Mouse (Mus musculus) embryonic facial prominence, embryonic 11.5 days (tissue): ENCODE measurements around the gene Pheta1. TPM values are rescaled to one million over a fixed set of nuclear protein-coding genes. Genes with fewer than 3 reads are reported as not detected.
A peak's percentile ranks its signal among the peaks of the same experiment; 100 is the strongest.

Experiments used
- ATAC-seq: fragments of 200-750 bp; cut with Nextera tagmentation; replicated peaks from 2 replicates; pipeline ENCODE4 v1.8.0; 2017; ENCODE audit warnings: low read depth; ENCODE audit not compliant: insufficient number of reproducible peaks, low FRiP score, low TSS enrichment
- DNase-seq: peaks from one replicate; pipeline ENCODE4 v3.0.0-alpha.2; 2015; ENCODE audit warnings: low spot score
- H3K27ac ChIP-seq: fragments of 300-500 bp; sonication (generic); replicated peaks from 2 replicates; pipeline ENCODE4 v1.5.1; 2014; ENCODE audit warnings: mild to moderate bottlenecking, low read depth, low read length, control low read depth
- H3K27me3 ChIP-seq: fragments of 300-500 bp; sonication (generic); 2 replicates; pipeline ENCODE4 v1.6.1; 2014; ENCODE audit warnings: mild to moderate bottlenecking, low read length, moderate library complexity, mixed read lengths; ENCODE audit not compliant: control insufficient read depth, insufficient read depth
- H3K36me3 ChIP-seq: fragments of 300-500 bp; sonication (generic); replicated peaks from 2 replicates; pipeline ENCODE4 v1.6.1; 2014; ENCODE audit warnings: low read depth, mild to moderate bottlenecking, low read length, moderate library complexity, mixed read lengths; ENCODE audit not compliant: control insufficient read depth, insufficient read depth
- H3K4me1 ChIP-seq: fragments of 300-500 bp; sonication (generic); 2 replicates; pipeline ENCODE4 v1.6.1; 2014; ENCODE audit warnings: low read length, mixed read lengths; ENCODE audit not compliant: control insufficient read depth, insufficient read depth
- H3K4me2 ChIP-seq: fragments of 300-500 bp; sonication (generic); 2 replicates; pipeline ENCODE4 v1.6.1; 2014; ENCODE audit warnings: low read depth, mild to moderate bottlenecking, control low read depth, low read length, moderate library complexity
- H3K4me3 ChIP-seq: fragments of 300-500 bp; sonication (generic); 2 replicates; pipeline ENCODE4 v1.5.1; 2014; ENCODE audit warnings: low read depth, low read length, control low read depth
- H3K9ac ChIP-seq: fragments of 300-500 bp; sonication (generic); replicated peaks from 2 replicates; pipeline ENCODE4 v1.6.1; 2014; ENCODE audit warnings: mild to moderate bottlenecking, control low read depth, low read length
- H3K9me3 ChIP-seq: fragments of 300-500 bp; sonication (generic); replicated peaks from 2 replicates; pipeline ENCODE4 v1.6.1; 2016; ENCODE audit warnings: mild to moderate bottlenecking, low read length, inconsistent platforms, mixed read lengths; ENCODE audit not compliant: control insufficient read depth
- WGBS: fragments of 180-500 bp; shearing (Covaris S2); extraction: QIAGEN DNeasy Blood & Tissue Kit; methylation state at CpG from one replicate; pipeline ENCODE4 v1.1.7; 2014; 5-methylcytosine and 5-hydroxymethylcytosine counted together
- polyA plus RNA-seq: library from polyadenylated mRNA; unstranded; fragments of >200 nt; fragmentation: Nextera tagmentation; extraction: Ambion mirVana; gene quantifications from 2 replicates; pipeline ENCODE4 v1.2.1, GENCODE M21; 2014

The Pheta1 gene
- polyA plus RNA-seq, 1 experiment from 2014 or later: 25.2 TPM

- 86% methylated on average over 11 of the region's 13 CpGs for WGBS
- Histone ChIP-seq H3K9ac (no peak overlapping the region), H3K4me2 (no peak overlapping the region), H3K27me3 (no peaks in the 10 kb centered on the region), H3K27ac (no peak overlapping the region), H3K4me1 (no peaks in the 10 kb centered on the region), H3K4me3 (no peak overlapping the region), H3K9me3 (no peaks in the 10 kb centered on the region), H3K36me3 (no peaks in the 10 kb centered on the region; the same call in 1 of the 2 replicates)
- DNase-seq (no peak), ATAC-seq (no peak)
Measured at GRCm38 (mm10) chr5:121871515-121872030, 22.8 kb downstream of the Pheta1 start.

GRCm38 (mm10) chr5:121872158-121872557, 23.4 kb downstream of the Pheta1 start:
- peak; percentile 87 for DNase-seq
- H3K27ac ChIP-seq: no peak overlapping the region
- WGBS: 13% methylated on average over 4 of the region's 4 CpGs
- no peak overlapping the region for H3K4me3 ChIP-seq
- ATAC-seq: no peak; the same call in 1 of the 2 replicates
- no peaks in the 10 kb centered on the region for H3K9me3 ChIP-seq
- H3K4me2 ChIP-seq: no peak overlapping the region
- H3K36me3 ChIP-seq: no peaks in the 10 kb centered on the region; the same call in 1 of the 2 replicates
- no peaks in the 10 kb centered on the region for H3K4me1 ChIP-seq
- H3K27me3 ChIP-seq: no peaks in the 10 kb centered on the region
- no peak overlapping the region for H3K9ac ChIP-seq

- H3K4me3 ChIP-seq: no peak overlapping the region
- no peak overlapping the region for H3K4me2 ChIP-seq
- H3K27me3 ChIP-seq: no peaks in the 10 kb centered on the region
- no peaks in the 10 kb centered on the region; the same call in 1 of the 2 replicates for H3K36me3 ChIP-seq
- H3K4me1 ChIP-seq: no peaks in the 10 kb centered on the region
- no peak overlapping the region for H3K27ac ChIP-seq
- no peaks in the 10 kb centered on the region for H3K9me3 ChIP-seq
- H3K9ac ChIP-seq: no peak overlapping the region
- DNase-seq (no peak), ATAC-seq (no peak)
- 88% methylated on average over 12 of the region's 12 CpGs for WGBS
Measured at GRCm38 (mm10) chr5:121875041-121875440, 26.3 kb downstream of the Pheta1 start.

- no peaks in the 10 kb centered on the region for H3K9me3 ChIP-seq
- no peak overlapping the region for H3K4me3 ChIP-seq
- no peaks in the 10 kb centered on the region for H3K4me1 ChIP-seq
- no peak for ATAC-seq
- H3K4me2 ChIP-seq: no peak overlapping the region
- H3K9ac ChIP-seq: no peak overlapping the region
- H3K27ac ChIP-seq: no peak overlapping the region
- no peaks in the 10 kb centered on the region; the same call in 1 of the 2 replicates for H3K36me3 ChIP-seq
- no peaks in the 10 kb centered on the region for H3K27me3 ChIP-seq
- WGBS: 81% methylated on average over 12 of the region's 12 CpGs
- DNase-seq: no peak
Measured at GRCm38 (mm10) chr5:121876901-121877300, 28.1 kb downstream of the Pheta1 start.

GRCm38 (mm10) chr5:121878703-121879102, 29.9 kb downstream of the Pheta1 start:
- DNase-seq: no peak
- Histone ChIP-seq H3K27me3 (no peaks in the 10 kb centered on the region), H3K9me3 (no peaks in the 10 kb centered on the region), H3K36me3 (no peaks in the 10 kb centered on the region; the same call in 1 of the 2 replicates), H3K4me1 (no peaks in the 10 kb centered on the region), H3K27ac (no peak overlapping the region), H3K4me3 (no peak overlapping the region), H3K9ac (no peak overlapping the region), H3K4me2 (no peak overlapping the region)
- ATAC-seq: no peak
- 92% methylated on average over 17 of the region's 17 CpGs for WGBS

- Histone ChIP-seq H3K9ac (no peak overlapping the region), H3K4me1 (no peaks in the 10 kb centered on the region), H3K9me3 (no peaks in the 10 kb centered on the region), H3K4me2 (no peak overlapping the region), H3K4me3 (no peak overlapping the region), H3K27me3 (no peaks in the 10 kb centered on the region), H3K27ac (no peak overlapping the region), H3K36me3 (no peaks in the 10 kb centered on the region; the same call in 1 of the 2 replicates)
- 56% methylated on average over 6 of the region's 6 CpGs for WGBS
- DNase-seq (peak; percentile 43), ATAC-seq (no peak)
Measured at GRCm38 (mm10) chr5:121879211-121879610, 30.4 kb downstream of the Pheta1 start.

GRCm38 (mm10) chr5:121883356-121883755, 34.6 kb downstream of the Pheta1 start:
- 78% methylated on average over 8 of the region's 8 CpGs for WGBS
- Histone ChIP-seq H3K36me3 (no peaks in the 10 kb centered on the region; the same call in 1 of the 2 replicates), H3K27me3 (no peaks in the 10 kb centered on the region), H3K4me2 (no peak overlapping the region), H3K4me1 (no peaks in the 10 kb centered on the region), H3K27ac (no peak overlapping the region), H3K4me3 (no peak overlapping the region), H3K9me3 (no peaks in the 10 kb centered on the region), H3K9ac (no peak overlapping the region)
- no peak for DNase-seq
- no peak for ATAC-seq

- no peak for DNase-seq
- Histone ChIP-seq H3K9ac (no peak overlapping the region), H3K4me3 (no peak overlapping the region), H3K4me1 (no peaks in the 10 kb centered on the region), H3K4me2 (no peak overlapping the region), H3K27ac (no peak overlapping the region), H3K27me3 (no peaks in the 10 kb centered on the region), H3K9me3 (no peaks in the 10 kb centered on the region), H3K36me3 (no peaks in the 10 kb centered on the region)
- 30% methylated on average over 13 of the region's 13 CpGs for WGBS
- no peak for ATAC-seq
Measured at GRCm38 (mm10) chr5:121889375-121889774, 40.6 kb downstream of the Pheta1 start.
